ENCODE assay signal across 9 mouse cellular contexts in genomic region chr17:56288866-56289265, GRCm38 (mm10). TPM values are rescaled to one million over a fixed set of nuclear protein-coding genes. Genes with fewer than 3 reads are reported as not detected.
DNase-seq lines count a peak whose midpoint lies in the region; ATAC-seq and TF ChIP-seq lines count a peak whose summit lies in the region.
"Had no signal": no experiment of that assay in that cellular context is flagged by ENCODE, and none has a peak within 500 bp of the region (broad histone marks: within the 10 kb centered on the region; RNA-seq: fewer than 3 reads in every experiment).

No protein-coding gene starts in this region.

- ATAC-seq in midbrain, embryonic 16.5 days = no peak
- no peak for ATAC-seq in intestine, postnatal 0 days

- H3K4me2 ChIP-seq in midbrain, embryonic 16.5 days (ENCODE audit: low read length) = no peak overlapping the region
- H3K4me2 ChIP-seq in intestine, postnatal 0 days (replicated peaks; ENCODE audit: low read depth) = peak overlapping the region; percentile 72

- H3K27ac ChIP-seq in gastrocnemius, adult 2 months = peak overlapping the region; percentile 93
- H3K27ac ChIP-seq in midbrain, embryonic 10.5 days (replicated peaks) = peak overlapping the region; percentile 94
- H3K27ac ChIP-seq in midbrain, embryonic 16.5 days (ENCODE audit: low read length) = no peak overlapping the region
- peak overlapping the region; percentile 95 for H3K27ac ChIP-seq in intestine, postnatal 0 days (ENCODE audit: low read depth, low read length)
- peak overlapping the region; percentile 63; the same call in 1 of the 2 replicates for H3K27ac ChIP-seq in olfactory bulb, adult 2 months (ENCODE audit: insufficient read depth, low read depth, low read length)

- peak overlapping the region; percentile 72 for H3K4me3 ChIP-seq in gastrocnemius, adult 2 months
- H3K4me3 ChIP-seq in midbrain, embryonic 10.5 days = peak overlapping the region; percentile 63
- H3K4me3 ChIP-seq in midbrain, embryonic 16.5 days (ENCODE audit: low read depth, low read length) = no peak overlapping the region
- H3K4me3 ChIP-seq in intestine, postnatal 0 days (ENCODE audit: low read depth, low read length) = peak overlapping the region; percentile 58
- H3K4me3 ChIP-seq in olfactory bulb, adult 2 months (ENCODE audit: insufficient read depth, low read depth, low read length) = no peak overlapping the region

- H3K27me3 ChIP-seq in midbrain, embryonic 10.5 days (ENCODE audit: low read depth, poor library complexity, severe bottlenecking) = no peaks in the 10 kb centered on the region
- H3K27me3 ChIP-seq in midbrain, embryonic 16.5 days (ENCODE audit: control insufficient read depth, insufficient read depth, low read depth, low read length) = no peaks in the 10 kb centered on the region
- H3K27me3 ChIP-seq in intestine, postnatal 0 days (replicated peaks; ENCODE audit: control insufficient read depth, insufficient read depth, low read length) = no peaks in the 10 kb centered on the region

- H3K9ac ChIP-seq in midbrain, embryonic 16.5 days (ENCODE audit: low read depth, low read length) = no peak overlapping the region
- peak overlapping the region; percentile 82 for H3K9ac ChIP-seq in intestine, postnatal 0 days (ENCODE audit: low read depth, low read length)

- no peak for TF ChIP-seq POLR2A in olfactory bulb, adult 2 months (IDR thresholded peaks at IDR 0.05; ENCODE audit: insufficient read depth, low read depth, low read length)

- 43% methylated on average over 3 of the region's 3 CpGs for WGBS in midbrain, embryonic 10.5 days
- 40% methylated on average over 3 of the region's 3 CpGs for WGBS in midbrain, embryonic 16.5 days
- WGBS in intestine, postnatal 0 days = 14% methylated on average over 3 of the region's 3 CpGs
- 78% methylated on average over 3 of the region's 3 CpGs for WGBS in olfactory bulb, adult 2 months

- peaks cover 34% of the 10 kb centered on the region for H3K36me3 ChIP-seq in midbrain, embryonic 10.5 days
- H3K36me3 ChIP-seq in midbrain, embryonic 16.5 days (ENCODE audit: control insufficient read depth, insufficient read depth, low read length) = no peaks in the 10 kb centered on the region
- H3K36me3 ChIP-seq in intestine, postnatal 0 days (ENCODE audit: control insufficient read depth, insufficient read depth) = peaks cover 28% of the 10 kb centered on the region

- H3K4me1 ChIP-seq in midbrain, embryonic 10.5 days = peaks cover 53% of the 10 kb centered on the region
- H3K4me1 ChIP-seq in midbrain, embryonic 16.5 days (ENCODE audit: control insufficient read depth, insufficient read depth, low read length) = peaks cover 18% of the 10 kb centered on the region
- H3K4me1 ChIP-seq in intestine, postnatal 0 days (replicated peaks; ENCODE audit: control insufficient read depth, insufficient read depth, low read length) = no peaks in the 10 kb centered on the region
- peaks cover 15% of the 10 kb centered on the region for H3K4me1 ChIP-seq in olfactory bulb, adult 2 months (ENCODE audit: control insufficient read depth, insufficient read depth, low read length)

- intact Hi-C loops in gastrocnemius, adult 2 months (cut with DNase I) = no loop called here
- intact Hi-C loops in gastrocnemius, postnatal 14 days (cut with DNase I; ENCODE audit: low total_unique reads) = no loop called here

- H3K9me3 ChIP-seq in midbrain, embryonic 10.5 days (replicated peaks) = no peaks in the 10 kb centered on the region
- H3K9me3 ChIP-seq in midbrain, embryonic 16.5 days (replicated peaks; ENCODE audit: control insufficient read depth, low read length, poor library complexity, severe bottlenecking) = no peaks in the 10 kb centered on the region
- H3K9me3 ChIP-seq in intestine, postnatal 0 days (ENCODE audit: control insufficient read depth) = no peaks in the 10 kb centered on the region

- TF ChIP-seq CTCF in gastrocnemius, adult 2 months (IDR thresholded peaks at IDR 0.05) = no peak
- no peak for TF ChIP-seq CTCF in intestine, postnatal 0 days (IDR thresholded peaks at IDR 0.05; ENCODE audit: low read depth)
- TF ChIP-seq CTCF in olfactory bulb, adult 2 months (IDR thresholded peaks at IDR 0.05; ENCODE audit: insufficient read depth, low read depth, low read length) = no peak

- DNase-seq in gastrocnemius, adult 2 months = no peak
- DNase-seq in gastrocnemius, postnatal 14 days = no peak
- no peak for DNase-seq in midbrain, embryonic 10.5 days (ENCODE audit: low spot score)
- no peak for DNase-seq in thymus, postnatal 36 days
- no peak for DNase-seq in cerebellum, adult 18-20 months

RNA-seq across cellular contexts. Expression of gene Plin3, which starts 3.8 kb away (rescaled TPM):
- 10 to 100 TPM; 42.4 to 75.0 TPM for total RNA-seq in gastrocnemius, adult 2 months (2021)
- total RNA-seq in gastrocnemius, postnatal 14 days (2021) = 10 to 100 TPM; 32.8 to 55.8 TPM
- polyA plus RNA-seq in midbrain, embryonic 10.5 days (2016; fragmentation: Nextera tagmentation; extraction: Ambion mirVana) = 59.5 and 70.0 TPM in 2 replicates
- 10.7 and 12.3 TPM in 2 replicates for polyA plus RNA-seq in midbrain, embryonic 16.5 days (2015; fragmentation: Nextera tagmentation; extraction: Ambion mirVana)
- polyA plus RNA-seq in intestine, postnatal 0 days (2015; fragmentation: Nextera tagmentation; extraction: Ambion mirVana) = 521 and 545 TPM in 2 replicates
- not detected in 2 replicates for polyA plus RNA-seq in olfactory bulb, adult 2 months (2012; ENCODE audit: insufficient read depth, insufficient read length, low replicate concordance, missing spikeins)

RNA-seq across cellular contexts. Expression of gene Arrdc5, which starts 11.2 kb away (rescaled TPM):
- total RNA-seq in gastrocnemius, adult 2 months (2021) = not detected
- total RNA-seq in gastrocnemius, postnatal 14 days (2021) = not detected
- polyA plus RNA-seq in midbrain, embryonic 10.5 days (2016; fragmentation: Nextera tagmentation; extraction: Ambion mirVana) = not detected in 2 replicates
- polyA plus RNA-seq in midbrain, embryonic 16.5 days (2015; fragmentation: Nextera tagmentation; extraction: Ambion mirVana) = not detected in 2 replicates
- polyA plus RNA-seq in intestine, postnatal 0 days (2015; fragmentation: Nextera tagmentation; extraction: Ambion mirVana) = not detected in 2 replicates
- polyA plus RNA-seq in olfactory bulb, adult 2 months (2012; ENCODE audit: insufficient read depth, insufficient read length, low replicate concordance, missing spikeins) = not detected in 2 replicates
- total RNA-seq: hematopoietic stem cell, adult 5-6 weeks had no signal

RNA-seq across cellular contexts. Expression of gene Ticam1, which starts 12.3 kb away (rescaled TPM):
- total RNA-seq in gastrocnemius, adult 2 months (2021) = 1 to 10 TPM; 2.7 to 3.4 TPM
- total RNA-seq in gastrocnemius, postnatal 14 days (2021) = 1 to 10 TPM; 5.3 to 7.1 TPM
- polyA plus RNA-seq in midbrain, embryonic 10.5 days (2016; fragmentation: Nextera tagmentation; extraction: Ambion mirVana) = 2.4 and 3.1 TPM in 2 replicates
- 1.3 TPM in 2 replicates for polyA plus RNA-seq in midbrain, embryonic 16.5 days (2015; fragmentation: Nextera tagmentation; extraction: Ambion mirVana)
- polyA plus RNA-seq in intestine, postnatal 0 days (2015; fragmentation: Nextera tagmentation; extraction: Ambion mirVana) = 15.8 and 16.0 TPM in 2 replicates
- polyA plus RNA-seq in olfactory bulb, adult 2 months (2012; ENCODE audit: insufficient read depth, insufficient read length, low replicate concordance, missing spikeins) = not detected in 2 replicates

RNA-seq across cellular contexts. Expression of gene Uhrf1, which starts 14.3 kb away (rescaled TPM):
- total RNA-seq in gastrocnemius, adult 2 months (2021) = 1 to 10 TPM; 1.3 to 2.1 TPM
- 1 to 10 TPM; 5.4 to 7.4 TPM for total RNA-seq in gastrocnemius, postnatal 14 days (2021)
- 291 and 321 TPM in 2 replicates for polyA plus RNA-seq in midbrain, embryonic 10.5 days (2016; fragmentation: Nextera tagmentation; extraction: Ambion mirVana)
- polyA plus RNA-seq in midbrain, embryonic 16.5 days (2015; fragmentation: Nextera tagmentation; extraction: Ambion mirVana) = 11.6 and 15.6 TPM in 2 replicates
- polyA plus RNA-seq in intestine, postnatal 0 days (2015; fragmentation: Nextera tagmentation; extraction: Ambion mirVana) = 22.5 and 23.5 TPM in 2 replicates
- polyA plus RNA-seq in olfactory bulb, adult 2 months (2012; ENCODE audit: insufficient read depth, insufficient read length, low replicate concordance, missing spikeins) = not detected in 2 replicates

RNA-seq across cellular contexts. Expression of gene Fem1a, which starts 32.3 kb away (rescaled TPM):
- 100 to 1,000 TPM; 165 to 176 TPM for total RNA-seq in gastrocnemius, adult 2 months (2021)
- total RNA-seq in gastrocnemius, postnatal 14 days (2021) = 100 to 1,000 TPM; 101 to 117 TPM
- polyA plus RNA-seq in midbrain, embryonic 10.5 days (2016; fragmentation: Nextera tagmentation; extraction: Ambion mirVana) = 11.7 and 15.1 TPM in 2 replicates
- 15.5 and 18.2 TPM in 2 replicates for polyA plus RNA-seq in midbrain, embryonic 16.5 days (2015; fragmentation: Nextera tagmentation; extraction: Ambion mirVana)
- polyA plus RNA-seq in intestine, postnatal 0 days (2015; fragmentation: Nextera tagmentation; extraction: Ambion mirVana) = 7.0 and 8.0 TPM in 2 replicates
- polyA plus RNA-seq in olfactory bulb, adult 2 months (2012; ENCODE audit: insufficient read depth, insufficient read length, low replicate concordance, missing spikeins) = not detected in 2 replicates

Comparison
In these comparisons a context has a peak if more than half of its experiments do, and no peak if none do; other contexts are left out.
1. H3K4me3 ChIP-seq: peak in gastrocnemius, adult 2 months (single experiment), midbrain, embryonic 10.5 days (single experiment) and intestine, postnatal 0 days (single experiment); none in midbrain, embryonic 16.5 days (single experiment) and olfactory bulb, adult 2 months (single experiment).